Mouse (Mus musculus): ENCODE results near the gene BC005624. TPM values are rescaled to one million over a fixed set of nuclear protein-coding genes. Genes with fewer than 3 reads are reported as not detected.

BC005624 gene
- total and polyA plus RNA-seq, 3 experiments = 30.9 to 82.1 (median 37.8) TPM

DNA sequence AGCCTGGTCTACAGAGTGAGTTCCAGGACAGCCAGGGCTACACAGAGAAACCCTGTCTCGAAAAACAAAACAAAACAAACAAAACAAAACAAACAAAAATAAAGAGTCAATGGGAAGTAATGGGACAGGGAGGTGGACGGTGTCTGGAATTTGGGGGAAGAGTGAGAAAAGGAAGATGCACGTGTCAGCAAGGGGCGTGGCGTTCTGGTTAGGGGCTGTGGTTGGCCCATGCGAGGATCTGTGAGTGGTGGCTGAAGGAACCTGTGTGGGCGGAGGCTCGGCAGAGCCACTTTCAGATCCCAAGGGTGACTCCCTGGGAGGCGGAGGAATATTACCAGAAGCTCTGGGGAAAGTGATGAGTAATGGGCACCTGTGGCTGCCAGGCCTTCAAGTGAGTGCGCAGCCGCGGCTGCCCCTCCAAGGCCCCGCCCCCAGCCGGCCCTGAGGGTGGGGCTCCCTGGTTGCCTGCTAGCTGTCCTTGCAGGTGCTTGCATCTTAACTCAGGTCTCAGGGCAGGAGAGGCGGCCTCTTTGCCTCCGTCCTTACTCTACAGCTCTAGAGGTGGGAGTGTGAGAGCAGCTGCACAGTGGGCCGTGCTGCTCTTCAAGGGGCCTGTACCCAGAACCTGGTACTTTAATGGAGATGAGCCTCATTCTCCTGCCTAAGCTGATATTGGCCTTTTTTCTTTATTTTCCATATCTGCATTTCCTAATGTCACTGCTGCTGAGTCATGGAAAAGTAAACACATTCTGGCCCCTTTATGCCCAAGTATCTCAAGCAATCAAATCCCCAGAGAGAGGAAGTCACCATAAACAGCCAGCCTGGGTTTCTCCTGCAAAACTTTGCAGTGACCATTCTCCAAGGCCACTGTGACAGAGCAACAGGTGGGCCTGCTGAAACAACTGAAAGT is 3.4 kb upstream of the BC005624 start:
- H3K9me3 ChIP-seq (replicated peaks) = no peaks in the 10 kb centered on the region
- H3K4me3 ChIP-seq (ENCODE audit: low read depth, low read length) = peak overlapping the region; percentile 62; the same call in 1 of the 2 replicates
- peaks cover 42% of the 10 kb centered on the region for H3K4me1 ChIP-seq (ENCODE audit: insufficient read depth, low read depth, low read length)
- peak; percentile 54 for DNase-seq (ENCODE audit: low spot score)
- no peak for TF ChIP-seq GATA2 (IDR thresholded peaks at IDR 0.05; ENCODE audit: borderline replicate concordance, low read depth, low read length)
- TF ChIP-seq TAL1 (conservative IDR thresholded peaks at IDR 0.05; ENCODE audit: low read depth, low read length) = no peak
- TF ChIP-seq CTCF (IDR thresholded peaks at IDR 0.05; ENCODE audit: low read depth, low read length) = no peak
- TF ChIP-seq POLR2AphosphoS5 (IDR thresholded peaks at IDR 0.05; ENCODE audit: insufficient replicate concordance, low read depth, low read length) = no peak
- TF ChIP-seq GATA1 (IDR thresholded peaks at IDR 0.05; ENCODE audit: borderline replicate concordance, low read length) = no peak
- no peak for ATAC-seq (ENCODE audit: extremely low read depth, insufficient number of reproducible peaks, low FRiP score, poor library complexity, severe bottlenecking)
- H3K27me3 ChIP-seq (ENCODE audit: insufficient read depth, low read length) = no peaks in the 10 kb centered on the region
- peaks cover 39% of the 10 kb centered on the region for H3K36me3 ChIP-seq (replicated peaks)

DNA sequence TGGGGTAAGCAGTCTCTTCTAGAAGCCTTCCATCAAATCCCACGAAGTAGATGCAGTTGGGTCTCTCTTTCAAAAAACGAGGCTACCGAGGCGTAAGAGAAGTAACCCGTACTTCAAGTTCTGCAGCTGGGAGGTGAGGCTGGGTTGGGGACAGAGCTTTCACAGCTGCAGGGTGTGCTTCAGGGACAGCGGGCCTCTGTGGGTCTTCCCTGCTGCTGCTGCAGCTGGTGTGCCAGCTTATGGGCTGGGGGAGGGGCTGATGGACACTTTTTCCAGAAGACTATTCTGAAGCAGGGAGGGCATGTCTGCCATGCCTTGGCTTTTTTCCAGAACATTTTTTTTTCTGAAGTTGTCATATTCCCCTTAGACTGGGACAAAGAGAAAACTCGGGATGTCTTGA is 1.0 kb upstream of the BC005624 start:
- Histone ChIP-seq H3K9me3 (replicated peaks) (no peaks in the 10 kb centered on the region), H3K4me3 (ENCODE audit: low read depth, low read length) (peak overlapping the region; percentile 87; the same call in 1 of the 2 replicates), H3K27me3 (ENCODE audit: insufficient read depth, low read length) (no peaks in the 10 kb centered on the region), H3K36me3 (replicated peaks) (peaks cover 50% of the 10 kb centered on the region), H3K4me1 (ENCODE audit: insufficient read depth, low read depth, low read length) (peaks cover 47% of the 10 kb centered on the region)
- no peak for ATAC-seq (ENCODE audit: extremely low read depth, insufficient number of reproducible peaks, low FRiP score, poor library complexity, severe bottlenecking)
- DNase-seq (ENCODE audit: low spot score) = no peak
- TF ChIP-seq GATA1 (IDR thresholded peaks at IDR 0.05; ENCODE audit: borderline replicate concordance, low read length) (no peak), POLR2AphosphoS5 (IDR thresholded peaks at IDR 0.05; ENCODE audit: insufficient replicate concordance, low read depth, low read length) (no peak), GATA2 (IDR thresholded peaks at IDR 0.05; ENCODE audit: borderline replicate concordance, low read depth, low read length) (no peak), CTCF (IDR thresholded peaks at IDR 0.05; ENCODE audit: low read depth, low read length) (no peak), TAL1 (conservative IDR thresholded peaks at IDR 0.05; ENCODE audit: low read depth, low read length) (no peak)

DNA sequence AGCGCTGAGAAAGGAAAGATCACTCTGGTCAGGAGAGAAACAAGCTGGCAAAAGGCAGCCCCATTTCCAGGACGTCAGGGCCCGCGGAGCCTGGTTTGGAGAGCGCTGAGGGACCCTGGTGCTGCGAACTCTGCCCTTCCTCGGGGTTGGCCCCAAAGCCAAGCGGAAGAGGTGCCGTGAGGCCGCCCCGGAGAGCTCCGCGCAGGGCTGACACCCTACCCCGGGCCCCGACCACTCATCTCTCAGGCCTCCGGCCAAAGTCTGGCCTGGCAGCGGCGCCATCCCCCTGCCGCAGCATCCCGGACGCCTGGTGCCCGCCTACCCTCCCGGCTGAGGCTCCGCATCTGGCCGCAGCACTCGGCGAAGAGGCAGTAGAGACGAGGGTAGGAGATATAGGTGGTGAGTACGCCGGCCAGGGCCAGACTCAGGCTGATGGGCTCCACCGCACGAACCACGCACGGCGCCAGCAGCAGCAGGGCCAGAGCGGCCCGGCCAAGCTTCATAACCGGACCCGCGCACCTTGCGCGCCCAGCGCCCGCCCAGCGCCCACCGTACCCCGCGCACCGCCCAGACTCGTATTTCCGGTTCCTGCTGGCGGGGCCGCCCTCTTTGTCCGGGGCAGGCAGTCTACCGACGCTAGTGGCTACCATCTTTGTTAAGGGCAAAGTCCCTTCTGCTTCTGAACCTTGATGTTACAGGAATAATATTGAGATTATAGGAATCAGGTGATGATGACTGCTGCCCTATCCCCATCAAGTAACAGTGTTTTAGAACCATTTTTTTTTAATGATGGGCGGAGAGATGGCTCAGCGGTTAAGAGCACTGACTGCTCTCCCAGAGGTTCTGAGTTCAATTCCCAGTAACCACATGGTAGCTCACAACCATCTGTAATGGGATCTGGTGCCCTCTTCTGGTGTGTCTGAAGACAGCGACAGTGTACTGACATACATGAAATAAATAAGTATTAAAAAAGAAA is 14.4 kb downstream of the BC005624 start, which contains the start of gene Tor1a:
Gene Tor1a, minus strand, starts transcription at position 582 of the 976 bp plus-strand sequence.
- peak within 1 kb of the TSS; percentile 99 for H3K4me3 ChIP-seq (ENCODE audit: low read depth, low read length)
- H3K4me1 ChIP-seq (ENCODE audit: insufficient read depth, low read depth, low read length) = peaks cover 39% of the 10 kb centered on the region
- no peak for TF ChIP-seq POLR2AphosphoS5 (IDR thresholded peaks at IDR 0.05; ENCODE audit: insufficient replicate concordance, low read depth, low read length)
- no peak for TF ChIP-seq GATA2 (IDR thresholded peaks at IDR 0.05; ENCODE audit: borderline replicate concordance, low read depth, low read length)
- TF ChIP-seq TAL1 (conservative IDR thresholded peaks at IDR 0.05; ENCODE audit: low read depth, low read length) = no peak
- no peak for TF ChIP-seq GATA1 (IDR thresholded peaks at IDR 0.05; ENCODE audit: borderline replicate concordance, low read length)
- TF ChIP-seq CTCF (IDR thresholded peaks at IDR 0.05; ENCODE audit: low read depth, low read length) = no peak
- DNase-seq (ENCODE audit: low spot score) (peak; percentile 80), ATAC-seq (ENCODE audit: extremely low read depth, insufficient number of reproducible peaks, low FRiP score, poor library complexity, severe bottlenecking) (peak; percentile 73)
- no peaks in the 10 kb centered on the region for H3K9me3 ChIP-seq (replicated peaks)
- no peaks in the 10 kb centered on the region for H3K27me3 ChIP-seq (ENCODE audit: insufficient read depth, low read length)
- H3K36me3 ChIP-seq (replicated peaks) = peaks cover 62% of the 10 kb centered on the region

DNA sequence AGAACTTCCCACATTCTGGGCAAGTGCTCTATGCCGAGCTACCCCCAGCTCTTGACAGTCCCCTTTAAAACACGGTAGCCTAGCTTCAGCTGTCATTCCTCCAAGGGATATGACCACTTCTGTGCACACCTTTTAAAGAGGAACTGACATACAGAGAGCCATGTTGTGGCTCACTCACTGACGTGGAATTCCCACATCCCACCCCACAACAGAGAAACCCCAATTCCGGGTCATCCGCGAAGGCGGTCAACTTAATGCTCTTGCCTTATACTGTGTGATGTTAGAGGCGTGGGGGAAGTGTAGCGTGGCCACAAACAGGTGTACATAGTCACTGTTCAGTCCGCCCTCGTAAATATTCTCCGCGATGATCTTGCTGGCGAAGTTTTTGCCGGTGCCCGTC is 15.2 kb downstream of the BC005624 start:
- no peak for TF ChIP-seq GATA1 (IDR thresholded peaks at IDR 0.05; ENCODE audit: borderline replicate concordance, low read length)
- TF ChIP-seq CTCF (IDR thresholded peaks at IDR 0.05; ENCODE audit: low read depth, low read length) = no peak
- TF ChIP-seq GATA2 (IDR thresholded peaks at IDR 0.05; ENCODE audit: borderline replicate concordance, low read depth, low read length) = no peak
- TF ChIP-seq POLR2AphosphoS5 (IDR thresholded peaks at IDR 0.05; ENCODE audit: insufficient replicate concordance, low read depth, low read length) = no peak
- TF ChIP-seq TAL1 (conservative IDR thresholded peaks at IDR 0.05; ENCODE audit: low read depth, low read length) = no peak
- DNase-seq (ENCODE audit: low spot score) (peak; percentile 26), ATAC-seq (ENCODE audit: extremely low read depth, insufficient number of reproducible peaks, low FRiP score, poor library complexity, severe bottlenecking) (no peak)
- H3K36me3 ChIP-seq (replicated peaks) = peaks cover 65% of the 10 kb centered on the region
- peak overlapping the region; percentile 99 for H3K4me3 ChIP-seq (ENCODE audit: low read depth, low read length)
- H3K27me3 ChIP-seq (ENCODE audit: insufficient read depth, low read length) = no peaks in the 10 kb centered on the region
- H3K4me1 ChIP-seq (ENCODE audit: insufficient read depth, low read depth, low read length) = peaks cover 43% of the 10 kb centered on the region
- H3K9me3 ChIP-seq (replicated peaks) = no peaks in the 10 kb centered on the region

DNA sequence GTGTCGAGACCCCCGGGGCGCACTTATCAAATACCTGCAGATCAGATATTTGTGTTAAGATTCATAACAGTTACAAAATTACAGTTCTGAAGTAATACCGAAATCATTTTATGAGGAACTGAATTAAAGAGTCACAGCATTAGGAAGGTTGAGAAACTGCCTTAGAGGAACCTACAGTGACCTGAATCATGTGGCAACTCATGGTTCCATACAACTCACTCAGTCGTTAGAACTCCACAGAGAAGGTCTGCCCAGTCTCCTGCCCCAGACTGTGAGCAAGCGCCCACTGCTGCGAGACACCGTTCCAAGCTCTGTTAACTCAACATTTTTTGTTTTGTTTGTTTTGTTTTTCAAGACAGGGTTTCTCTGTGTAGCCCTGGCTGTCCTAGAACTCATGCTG is 16.4 kb downstream of the BC005624 start:
- H3K4me1 ChIP-seq (ENCODE audit: insufficient read depth, low read depth, low read length) = peaks cover 50% of the 10 kb centered on the region
- DNase-seq (ENCODE audit: low spot score) (no peak), ATAC-seq (ENCODE audit: extremely low read depth, insufficient number of reproducible peaks, low FRiP score, poor library complexity, severe bottlenecking) (no peak)
- no peak overlapping the region; the same call in 1 of the 2 replicates for H3K4me3 ChIP-seq (ENCODE audit: low read depth, low read length)
- peaks cover 69% of the 10 kb centered on the region for H3K36me3 ChIP-seq (replicated peaks)
- TF ChIP-seq POLR2AphosphoS5 (IDR thresholded peaks at IDR 0.05; ENCODE audit: insufficient replicate concordance, low read depth, low read length) (no peak), TAL1 (conservative IDR thresholded peaks at IDR 0.05; ENCODE audit: low read depth, low read length) (no peak), GATA2 (IDR thresholded peaks at IDR 0.05; ENCODE audit: borderline replicate concordance, low read depth, low read length) (no peak), GATA1 (IDR thresholded peaks at IDR 0.05; ENCODE audit: borderline replicate concordance, low read length) (no peak), CTCF (IDR thresholded peaks at IDR 0.05; ENCODE audit: low read depth, low read length) (no peak)
- H3K9me3 ChIP-seq (replicated peaks) = no peaks in the 10 kb centered on the region
- H3K27me3 ChIP-seq (ENCODE audit: insufficient read depth, low read length) = no peaks in the 10 kb centered on the region

Measured in G1E (cell line).